Mouse (Mus musculus) MEL (cell line): ENCODE results near the gene Car4.

Source experiments
- CTCF ChIP-seq, 3 experiments: IDR thresholded peaks in 2 of 3; conservative IDR thresholded peaks in 1 of 3; 2 replicates each; pipeline ENCODE4 v1.5.1; 2011 to 2012; ENCODE audit warnings: low read length in 3 of 3, low read depth in 2 of 3, mild to moderate bottlenecking in 2 of 3, improper control_type of control experiment in 1 of 3, inconsistent platforms in 1 of 3, mixed read lengths in 1 of 3, moderate library complexity in 1 of 3; ENCODE audit not compliant: control insufficient read depth in 1 of 3, insufficient read depth in 1 of 3, poor library complexity in 1 of 3, severe bottlenecking in 1 of 3
- POLR2AphosphoS2 ChIP-seq: IDR thresholded peaks from 2 replicates; pipeline ENCODE4 v1.6.1; 2011; ENCODE audit warnings: low read length, improper control_type of control experiment

- TF ChIP-seq CTCF (IDR thresholded peaks at IDR 0.05 in 2 of 3, conservative IDR thresholded peaks at IDR 0.05 in 1 of 3; ENCODE audit: control insufficient read depth in 1 of 3, insufficient read depth in 1 of 3, low read depth in 2 of 3, low read length in 3 of 3, poor library complexity in 1 of 3, severe bottlenecking in 1 of 3) (no peak), POLR2AphosphoS2 (no peak)
Measured at GRCm38 (mm10) chr11:84920981-84921380, 36.6 kb upstream of the Car4 start.
